Mouse (Mus musculus) C2C12 (cell line): ENCODE measurements around the gene Cdh1.

Experiments
- CEBPB ChIP-seq: IDR thresholded peaks from one replicate; pipeline ENCODE4 v1.6.1; 2011; ENCODE audit warnings: low read depth, mild to moderate bottlenecking, control low read depth, moderate library complexity
- CTCF ChIP-seq: IDR thresholded peaks from one replicate; pipeline ENCODE4 v1.5.1; 2011; ENCODE audit not compliant: control insufficient read depth, insufficient read depth, insufficient read length
- FOSL1 ChIP-seq: IDR thresholded peaks from one replicate; pipeline ENCODE4 v1.8.0; 2011; ENCODE audit warnings: mild to moderate bottlenecking, low read length; ENCODE audit not compliant: poor library complexity, insufficient read depth, severe bottlenecking
- MAX ChIP-seq: IDR thresholded peaks from one replicate; pipeline ENCODE4 v1.6.1; 2011; ENCODE audit warnings: mild to moderate bottlenecking, control low read depth
- MYOD1 ChIP-seq: IDR thresholded peaks from one replicate; pipeline ENCODE4 v1.6.1; 2011; ENCODE audit warnings: low read depth; ENCODE audit not compliant: control insufficient read depth, insufficient read length
- USF1 ChIP-seq: IDR thresholded peaks from one replicate; pipeline ENCODE4 v1.6.1; 2011; ENCODE audit warnings: low read depth, mild to moderate bottlenecking, control low read depth, moderate library complexity

- TF ChIP-seq USF1, result no peak
- no peak for TF ChIP-seq CTCF
- TF ChIP-seq MAX, result no peak
- no peak for TF ChIP-seq CEBPB
- TF ChIP-seq FOSL1, result no peak
- TF ChIP-seq MYOD1, result no peak
Measured at GRCm38 (mm10) chr8:106643100-106643499, 39.9 kb downstream of the Cdh1 start.
